Mouse (Mus musculus): ENCODE measurements around the gene Ankrd52. TPM values are rescaled to one million over a fixed set of nuclear protein-coding genes. Genes with fewer than 3 reads are reported as not detected.

Gene Ankrd52
- total RNA-seq, 2 experiments from 2014 or later = 9.0 to 48.6 TPM

GRCm38 (mm10) chr10:128369218-128369543 lies 7.7 kb upstream of the Ankrd52 start:
- no peak for ATAC-seq (replicated peaks; ENCODE audit: poor library complexity)

GRCm38 (mm10) chr10:128369599-128369998 lies 7.3 kb upstream of the Ankrd52 start:
- no peak for ATAC-seq (replicated peaks; ENCODE audit: poor library complexity)

- no peak for ATAC-seq (replicated peaks; ENCODE audit: poor library complexity)
Measured at GRCm38 (mm10) chr10:128370021-128370420, 6.9 kb upstream of the Ankrd52 start.

- ATAC-seq (replicated peaks; ENCODE audit: poor library complexity) = no peak
Measured at GRCm38 (mm10) chr10:128370601-128371000, 6.3 kb upstream of the Ankrd52 start.

- no peak for ATAC-seq (replicated peaks; ENCODE audit: poor library complexity)
Measured at GRCm38 (mm10) chr10:128372142-128372541, 4.8 kb upstream of the Ankrd52 start.

- peak; percentile 47 for ATAC-seq (replicated peaks; ENCODE audit: poor library complexity)
Measured at GRCm38 (mm10) chr10:128372989-128373748, 3.7 kb upstream of the Ankrd52 start.

GRCm38 (mm10) chr10:128374393-128374792 lies 2.5 kb upstream of the Ankrd52 start:
- ATAC-seq (replicated peaks; ENCODE audit: poor library complexity) = peak; percentile 40

- no peak for ATAC-seq (replicated peaks; ENCODE audit: poor library complexity)
Measured at GRCm38 (mm10) chr10:128376099-128376454, 838 bp upstream of the Ankrd52 start.

- peak; percentile 6 for ATAC-seq (replicated peaks; ENCODE audit: poor library complexity)
Measured at GRCm38 (mm10) chr10:128377222-128377939, 466 bp downstream of the Ankrd52 start.

- ATAC-seq (replicated peaks; ENCODE audit: poor library complexity) = no peak
Measured at GRCm38 (mm10) chr10:128377940-128378448, 1.1 kb downstream of the Ankrd52 start.

GRCm38 (mm10) chr10:128378462-128378861 lies 1.5 kb downstream of the Ankrd52 start:
- no peak for ATAC-seq (replicated peaks; ENCODE audit: poor library complexity)

- ATAC-seq (replicated peaks; ENCODE audit: poor library complexity) = no peak
Measured at GRCm38 (mm10) chr10:128379260-128379659, 2.3 kb downstream of the Ankrd52 start.

GRCm38 (mm10) chr10:128380565-128380964 lies 3.6 kb downstream of the Ankrd52 start:
- ATAC-seq (replicated peaks; ENCODE audit: poor library complexity) = peak; percentile 65

- ATAC-seq (replicated peaks; ENCODE audit: poor library complexity) = no peak
Measured at GRCm38 (mm10) chr10:128382482-128382881, 5.6 kb downstream of the Ankrd52 start.

- ATAC-seq (replicated peaks; ENCODE audit: poor library complexity) = no peak
Measured at GRCm38 (mm10) chr10:128385902-128386301, 9.0 kb downstream of the Ankrd52 start.

- no peak for ATAC-seq (replicated peaks; ENCODE audit: poor library complexity)
Measured at GRCm38 (mm10) chr10:128388941-128389340, 12.0 kb downstream of the Ankrd52 start.

GRCm38 (mm10) chr10:128389570-128389969 lies 12.7 kb downstream of the Ankrd52 start:
- ATAC-seq (replicated peaks; ENCODE audit: poor library complexity) = peak; percentile 70

GRCm38 (mm10) chr10:128390366-128390765 lies 13.5 kb downstream of the Ankrd52 start:
- no peak for ATAC-seq (replicated peaks; ENCODE audit: poor library complexity)

- ATAC-seq (replicated peaks; ENCODE audit: poor library complexity) = no peak
Measured at GRCm38 (mm10) chr10:128391850-128392249, 14.9 kb downstream of the Ankrd52 start.

GRCm38 (mm10) chr10:128396017-128396673 lies 19.2 kb downstream of the Ankrd52 start:
- peak; percentile 18; the same call in 1 of the 2 replicates for ATAC-seq (replicated peaks; ENCODE audit: poor library complexity)

GRCm38 (mm10) chr10:128396716-128397264 lies 19.9 kb downstream of the Ankrd52 start:
- no peak for ATAC-seq (replicated peaks; ENCODE audit: poor library complexity)

Data from megakaryocyte progenitor cell, adult 5-6 weeks (primary cell).